Mouse (Mus musculus): ENCODE results near the gene Grin2c. TPM values are rescaled to one million over a fixed set of nuclear protein-coding genes. Genes with fewer than 3 reads are reported as not detected.

The Grin2c gene
- polyA plus RNA-seq, 1 experiment from 2014 or later = 0.14 TPM

DNA sequence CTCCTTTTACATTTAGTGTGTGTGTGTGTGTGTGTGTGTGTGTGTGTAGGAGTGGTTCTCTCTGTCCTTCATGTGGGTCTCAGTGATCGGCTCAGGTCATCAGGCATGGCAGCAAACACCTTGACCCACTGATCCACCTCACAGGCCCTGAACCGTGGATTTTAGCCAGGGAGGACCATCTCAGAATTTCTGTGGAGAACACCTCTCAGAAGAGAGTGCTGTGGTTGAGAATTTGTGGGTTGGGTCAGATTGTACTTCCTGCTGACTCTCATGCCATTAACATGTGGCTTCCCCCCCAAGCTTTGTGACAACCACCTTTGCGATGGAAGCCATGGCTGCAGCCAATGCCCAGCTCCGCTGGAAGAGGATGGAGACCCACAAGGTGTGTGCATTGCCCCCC lies 66.5 kb downstream of the Grin2c start:
- H3K4me1 ChIP-seq (ENCODE audit: control insufficient read depth, insufficient read depth, low read length) = no peaks in the 10 kb centered on the region
- H3K36me3 ChIP-seq (ENCODE audit: control insufficient read depth, insufficient read depth, low read length) = peaks cover 27% of the 10 kb centered on the region
- no peaks in the 10 kb centered on the region for H3K9me3 ChIP-seq (replicated peaks; ENCODE audit: control insufficient read depth, low read length)
- ATAC-seq (no peak), DNase-seq (ENCODE audit: low spot score) (no peak)
- no peaks in the 10 kb centered on the region for H3K27me3 ChIP-seq (replicated peaks; ENCODE audit: control insufficient read depth, insufficient read depth, low read length)
- H3K27ac ChIP-seq (ENCODE audit: low read depth, low read length) = no peak overlapping the region
- WGBS = 91% methylated on average over 4 of the region's 4 CpGs
- no peak overlapping the region for H3K9ac ChIP-seq (ENCODE audit: low read length)
- H3K4me3 ChIP-seq (ENCODE audit: low read depth, low read length) = no peak overlapping the region
- H3K4me2 ChIP-seq (ENCODE audit: low read length) = no peak overlapping the region

Small RNAs within 50 kb of the gene (microRNA-seq; reads per million reads assigned to microRNA genes)
- gene Gm25837 = not detected

Other genes starting within 250 kb of the Grin2c start
- not detected in 2 replicates for gene Cd300ld4, start 240.2 kb downstream of the Grin2c start, polyA plus RNA-seq (2014; fragmentation: Nextera tagmentation; extraction: Ambion mirVana)
- not detected in 2 replicates for gene Cd300ld5, start 229.5 kb downstream of the Grin2c start, polyA plus RNA-seq (2014; fragmentation: Nextera tagmentation; extraction: Ambion mirVana)
- not detected in 2 replicates for gene Cd300ld3, start 218.8 kb downstream of the Grin2c start, polyA plus RNA-seq (2014; fragmentation: Nextera tagmentation; extraction: Ambion mirVana)
- gene Cd300e, start 205.1 kb downstream of the Grin2c start, polyA plus RNA-seq (2014; fragmentation: Nextera tagmentation; extraction: Ambion mirVana) = not detected in 2 replicates
- 0.45 and 0.57 TPM in 2 replicates for gene Rab37, start 175.8 kb downstream of the Grin2c start, polyA plus RNA-seq (2014; fragmentation: Nextera tagmentation; extraction: Ambion mirVana)
- not detected in 2 replicates for gene Cd300lf, start 133.3 kb downstream of the Grin2c start, polyA plus RNA-seq (2014; fragmentation: Nextera tagmentation; extraction: Ambion mirVana)
- gene Slc9a3r1, start 103.9 kb downstream of the Grin2c start, polyA plus RNA-seq (2014; fragmentation: Nextera tagmentation; extraction: Ambion mirVana) = 39.4 and 48.4 TPM in 2 replicates
- 6.3 and 8.5 TPM in 2 replicates for gene Tmem104, start 79.8 kb downstream of the Grin2c start, polyA plus RNA-seq (2014; fragmentation: Nextera tagmentation; extraction: Ambion mirVana)
- gene Nat9, start 79.4 kb downstream of the Grin2c start, polyA plus RNA-seq (2014; fragmentation: Nextera tagmentation; extraction: Ambion mirVana) = 19.5 and 20.4 TPM in 2 replicates
- 17.2 and 20.0 TPM in 2 replicates for gene Fdxr, start 9.8 kb upstream of the Grin2c start, polyA plus RNA-seq (2014; fragmentation: Nextera tagmentation; extraction: Ambion mirVana)
- 0.24 and 0.40 TPM in 2 replicates for gene Fads6, start 30.4 kb upstream of the Grin2c start, polyA plus RNA-seq (2014; fragmentation: Nextera tagmentation; extraction: Ambion mirVana)
- not detected in 2 replicates for gene Otop2, start 39.9 kb upstream of the Grin2c start, polyA plus RNA-seq (2014; fragmentation: Nextera tagmentation; extraction: Ambion mirVana)
- not detected in 2 replicates for gene Ush1g, start 54.8 kb upstream of the Grin2c start, polyA plus RNA-seq (2014; fragmentation: Nextera tagmentation; extraction: Ambion mirVana)
- gene Otop3, start 67.5 kb upstream of the Grin2c start, polyA plus RNA-seq (2014; fragmentation: Nextera tagmentation; extraction: Ambion mirVana) = 0.06 and 0.09 TPM in 2 replicates
- gene Hid1, start 100.5 kb upstream of the Grin2c start, polyA plus RNA-seq (2014; fragmentation: Nextera tagmentation; extraction: Ambion mirVana) = 32.0 and 36.3 TPM in 2 replicates
- 17.7 and 19.0 TPM in 2 replicates for gene Cdr2l, start 114.7 kb upstream of the Grin2c start, polyA plus RNA-seq (2014; fragmentation: Nextera tagmentation; extraction: Ambion mirVana)
- gene Mrpl58, start 136.5 kb upstream of the Grin2c start, polyA plus RNA-seq (2014; fragmentation: Nextera tagmentation; extraction: Ambion mirVana) = 203 and 253 TPM in 2 replicates
- gene Atp5h, start 152.7 kb upstream of the Grin2c start, polyA plus RNA-seq (2014; fragmentation: Nextera tagmentation; extraction: Ambion mirVana) = 768 and 904 TPM in 2 replicates
- 17.8 and 17.9 TPM in 2 replicates for gene Kctd2, start 152.9 kb upstream of the Grin2c start, polyA plus RNA-seq (2014; fragmentation: Nextera tagmentation; extraction: Ambion mirVana)
- gene Trim80, start 173.3 kb upstream of the Grin2c start, polyA plus RNA-seq (2014; fragmentation: Nextera tagmentation; extraction: Ambion mirVana) = not detected in 2 replicates
- gene Slc16a5, start 195.2 kb upstream of the Grin2c start, polyA plus RNA-seq (2014; fragmentation: Nextera tagmentation; extraction: Ambion mirVana) = 0.12 TPM in 1 of 2 replicates, not detected in the other
- 11.5 and 14.6 TPM in 2 replicates for gene Armc7, start 208.4 kb upstream of the Grin2c start, polyA plus RNA-seq (2014; fragmentation: Nextera tagmentation; extraction: Ambion mirVana)
- 95.5 and 107 TPM in 2 replicates for gene Nt5c, start 224.6 kb upstream of the Grin2c start, polyA plus RNA-seq (2014; fragmentation: Nextera tagmentation; extraction: Ambion mirVana)
- gene Jpt1, start 247.1 kb upstream of the Grin2c start, polyA plus RNA-seq (2014; fragmentation: Nextera tagmentation; extraction: Ambion mirVana) = 2,151 and 2,168 TPM in 2 replicates